Mouse (Mus musculus): ENCODE results near the gene A830018L16Rik.

DNA sequence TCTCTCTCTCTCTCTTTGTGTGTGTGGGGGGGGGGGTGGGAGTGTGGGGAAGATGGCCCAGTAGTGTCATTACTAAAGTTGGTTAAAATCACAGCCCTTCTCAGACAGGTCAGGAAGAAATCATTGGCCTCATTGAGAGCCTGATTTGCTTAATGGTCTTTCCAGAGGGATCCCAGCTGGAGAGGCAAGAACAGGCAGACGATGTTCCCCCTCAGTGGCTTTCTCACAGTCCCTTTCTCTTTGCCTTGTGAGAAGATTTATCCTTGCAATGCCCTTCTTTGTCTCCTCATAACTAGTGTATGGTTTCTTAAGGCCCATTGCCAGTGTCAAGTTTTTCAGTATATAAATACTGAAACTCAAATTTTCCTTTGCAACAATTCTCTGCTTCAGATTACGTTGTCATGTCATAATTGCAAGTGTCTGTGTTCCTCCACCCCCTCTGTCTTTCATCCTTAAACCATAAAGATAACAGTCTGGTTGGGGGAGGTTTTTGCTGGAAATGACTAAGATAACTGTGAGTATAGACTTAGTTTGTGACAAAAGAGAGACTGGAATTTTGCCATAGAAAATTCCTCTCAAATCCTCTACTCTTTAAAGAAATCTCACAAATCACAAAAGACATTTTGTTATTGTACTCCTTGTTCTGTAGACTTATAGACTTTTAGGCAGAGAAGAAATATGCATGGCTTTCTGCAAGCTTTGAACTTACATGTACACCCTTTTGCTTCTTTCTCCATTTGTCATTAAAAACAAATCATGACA lies 595.1 kb downstream of the A830018L16Rik start:
- TF ChIP-seq CTCF (IDR thresholded peaks at IDR 0.05; ENCODE audit: control insufficient read depth, insufficient read depth, low read length) (no peak), POLR2A (IDR thresholded peaks at IDR 0.05; ENCODE audit: borderline replicate concordance, control insufficient read depth, low read depth, low read length) (no peak)
